Mouse (Mus musculus): ENCODE measurements around the gene Mfsd6.

- TF ChIP-seq MAFK (IDR thresholded peaks at IDR 0.05; ENCODE audit: insufficient read depth, low read depth, low read length) (no peak), ZNF384 (IDR thresholded peaks at IDR 0.05; ENCODE audit: low read depth, low read length) (no peak), CHD2 (IDR thresholded peaks at IDR 0.05; ENCODE audit: low read depth, low read length) (no peak), HCFC1 (IDR thresholded peaks at IDR 0.05; ENCODE audit: borderline replicate concordance, insufficient read depth, low read length) (no peak)
Observed at GRCm38 (mm10) chr1:52640266-52640665, 87.0 kb downstream of the Mfsd6 start.

All from ES-E14 (cell line).